In the genomic region with DNA sequence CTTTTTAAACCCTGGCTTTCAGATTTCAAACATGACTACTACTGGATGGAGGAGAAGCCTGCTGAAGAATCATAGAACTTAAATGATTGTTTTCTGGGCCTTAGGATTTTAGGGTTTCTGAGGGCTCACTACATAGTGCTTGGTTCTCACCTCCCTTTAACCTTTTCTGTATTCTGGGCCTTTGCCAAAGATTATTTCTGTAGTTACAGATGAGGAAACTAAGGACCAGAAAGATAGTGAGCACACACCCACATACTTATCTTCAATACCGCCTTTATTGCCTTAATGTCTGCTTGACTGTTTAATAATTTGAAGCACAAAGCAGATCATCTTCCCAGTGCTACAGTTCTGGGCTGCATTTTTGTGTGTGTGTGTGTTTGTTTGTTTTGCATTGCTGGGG, we compare ENCODE assay signal across 8 mouse cellular contexts. TPM values are rescaled to one million over a fixed set of nuclear protein-coding genes. Genes with fewer than 3 reads are reported as not detected.
DNase-seq lines count a peak whose midpoint lies in the region; ATAC-seq lines count a peak whose summit lies in the region.

No protein-coding gene starts in this region.

- H3K36me3 ChIP-seq in kidney, embryonic 15.5 days = no peaks in the 10 kb centered on the region
- H3K36me3 ChIP-seq in midbrain, embryonic 16.5 days (ENCODE audit: control insufficient read depth, insufficient read depth, low read length) = no peaks in the 10 kb centered on the region

- DNase-seq in kidney, adult 8-10 months = no peak
- peak; percentile 25 for DNase-seq in c-Kit-negative CD71-positive TER-119-positive erythroid progenitor cells, embryonic 14.5 days (ENCODE audit: low read depth, low spot score)
- peak; percentile 25 for DNase-seq in induced T-regulatory cell, adult 2 months (ENCODE audit: low read depth)
- no peak for DNase-seq in embryo, embryonic 9.5 days (ENCODE audit: extremely low spot score)
- DNase-seq in kidney, postnatal 36 days = no peak
- DNase-seq in thymus, postnatal 0 days (ENCODE audit: low spot score) = no peak

- 29% methylated on average over 1 of the region's 1 CpGs for WGBS in kidney, embryonic 15.5 days
- WGBS in midbrain, embryonic 16.5 days = 69% methylated on average over 1 of the region's 1 CpGs

- no peaks in the 10 kb centered on the region for H3K9me3 ChIP-seq in kidney, embryonic 15.5 days (replicated peaks)
- no peaks in the 10 kb centered on the region for H3K9me3 ChIP-seq in midbrain, embryonic 16.5 days (replicated peaks; ENCODE audit: control insufficient read depth, low read length, poor library complexity, severe bottlenecking)

- peak overlapping the region; percentile 83 for H3K4me2 ChIP-seq in kidney, embryonic 15.5 days
- peak overlapping the region; percentile 64 for H3K4me2 ChIP-seq in midbrain, embryonic 16.5 days (ENCODE audit: low read length)

- H3K9ac ChIP-seq in kidney, embryonic 15.5 days = peak overlapping the region; percentile 98
- H3K9ac ChIP-seq in midbrain, embryonic 16.5 days (ENCODE audit: low read depth, low read length) = peak overlapping the region; percentile 98

- no peaks in the 10 kb centered on the region for H3K27me3 ChIP-seq in kidney, embryonic 15.5 days
- H3K27me3 ChIP-seq in midbrain, embryonic 16.5 days (ENCODE audit: control insufficient read depth, insufficient read depth, low read depth, low read length) = no peaks in the 10 kb centered on the region

- H3K4me1 ChIP-seq in kidney, embryonic 15.5 days = peaks cover 22% of the 10 kb centered on the region
- H3K4me1 ChIP-seq in midbrain, embryonic 16.5 days (ENCODE audit: control insufficient read depth, insufficient read depth, low read length) = peaks cover 19% of the 10 kb centered on the region

- no peak overlapping the region; the same call in 1 of the 2 replicates for H3K27ac ChIP-seq in kidney, embryonic 15.5 days
- H3K27ac ChIP-seq in midbrain, embryonic 16.5 days (ENCODE audit: low read length) = no peak overlapping the region

- H3K4me3 ChIP-seq in kidney, embryonic 15.5 days (replicated peaks) = peak overlapping the region; percentile 93
- H3K4me3 ChIP-seq in midbrain, embryonic 16.5 days (ENCODE audit: low read depth, low read length) = peak overlapping the region; percentile 81

- no peak for ATAC-seq in kidney, embryonic 15.5 days (replicated peaks; ENCODE audit: low FRiP score)
- ATAC-seq in midbrain, embryonic 16.5 days = no peak

RNA-seq across cellular contexts. Expression of a gene that starts 5.2 kb away (rescaled TPM):
- polyA plus RNA-seq in kidney, embryonic 15.5 days (2015; fragmentation: Nextera tagmentation; extraction: Ambion mirVana) = 43.0 and 43.8 TPM in 2 replicates
- polyA plus RNA-seq in midbrain, embryonic 16.5 days (2015; fragmentation: Nextera tagmentation; extraction: Ambion mirVana) = 52.3 and 55.9 TPM in 2 replicates
- 43.6 and 50.2 TPM in 2 replicates for polyA plus RNA-seq in thymus, postnatal 0 days (2015; fragmentation: Nextera tagmentation; extraction: Ambion mirVana)

Comparison
In these comparisons a context has a peak if more than half of its experiments do, and no peak if none do; other contexts are left out.
1. DNase-seq: peak in c-Kit-negative CD71-positive TER-119-positive erythroid progenitor cells, embryonic 14.5 days (single experiment) and induced T-regulatory cell, adult 2 months (single experiment); none in kidney, adult 8-10 months (0 of 2), embryo, embryonic 9.5 days (single experiment), kidney, postnatal 36 days (0 of 2) and thymus, postnatal 0 days (single experiment).